Mouse (Mus musculus) CH12.LX (cell line): Measurements from ENCODE around the gene Psg20. TPM values are rescaled to one million over a fixed set of nuclear protein-coding genes. Genes with fewer than 3 reads are reported as not detected.
"Not testable (repeated sequence)": the region's sequence is repeated elsewhere in the genome, so short reads cannot be mapped to it uniquely, and the experiment has no call there.

Source experiments
- DNase-seq: peaks from one replicate; pipeline ENCODE4 v3.0.0-alpha.2; 2013; ENCODE audit errors: extremely low read depth
- H3K27ac ChIP-seq: 2 replicates; pipeline ENCODE4 v1.5.1; 2012; ENCODE audit warnings: low read depth, mild to moderate bottlenecking, control low read depth, moderate library complexity; ENCODE audit not compliant: insufficient read depth
- H3K27me3 ChIP-seq: replicated peaks from 2 replicates; pipeline ENCODE3; 2012; ENCODE audit warnings: inconsistent platforms
- H3K36me3 ChIP-seq, 2 experiments: replicated peaks in 1 of 2; 2 replicates each; pipeline versions ENCODE3 to v1.6.1; 2012; ENCODE audit warnings: inconsistent platforms in 1 of 2, low read length in 1 of 2, mild to moderate bottlenecking in 1 of 2, mixed read lengths in 1 of 2, moderate library complexity in 1 of 2; ENCODE audit not compliant: control insufficient read depth in 1 of 2, insufficient read depth in 1 of 2
- H3K4me1 ChIP-seq, 2 experiments: 2 replicates each; pipeline ENCODE4 v1.6.1; 2012; ENCODE audit warnings: inconsistent platforms in 1 of 2, moderate library complexity in 1 of 2; ENCODE audit not compliant: insufficient read depth in 2 of 2, control insufficient read depth in 1 of 2
- H3K4me2 ChIP-seq: 2 replicates; pipeline ENCODE4 v1.6.1; 2012; ENCODE audit warnings: low read depth, mild to moderate bottlenecking, control low read depth; ENCODE audit not compliant: poor library complexity, insufficient read depth, severe bottlenecking
- H3K4me3 ChIP-seq, 3 experiments: fragments of 150-350 bp in 1 of 3; sonication (generic) in 1 of 3; replicated peaks in 1 of 3; 2 replicates each; pipeline versions ENCODE3 to v1.5.1; 2011 to 2012; ENCODE audit warnings: low read depth in 2 of 3, low read length in 2 of 3, mild to moderate bottlenecking in 2 of 3, moderate library complexity in 2 of 3, control low read depth in 1 of 3, improper control_type of control experiment in 1 of 3, inconsistent platforms in 1 of 3, mixed read lengths in 1 of 3; ENCODE audit not compliant: poor library complexity in 1 of 3
- H3K79me2 ChIP-seq: replicated peaks from 2 replicates; pipeline ENCODE4 v1.6.1; 2012; ENCODE audit warnings: mild to moderate bottlenecking, moderate library complexity; ENCODE audit not compliant: control insufficient read depth, poor library complexity, insufficient read depth, severe bottlenecking; ENCODE audit errors: extremely low read depth
- H3K9ac ChIP-seq: 2 replicates; pipeline ENCODE4 v1.6.1; 2012; ENCODE audit warnings: low read depth, mild to moderate bottlenecking, control low read depth, moderate library complexity; ENCODE audit not compliant: insufficient read depth
- H3K9me3 ChIP-seq: replicated peaks from 2 replicates; pipeline ENCODE3; 2012; ENCODE audit warnings: low read length, inconsistent platforms, mixed read lengths
- CTCF ChIP-seq, 2 experiments: IDR thresholded peaks in 1 of 2; conservative IDR thresholded peaks in 1 of 2; 2 replicates each; pipeline ENCODE4 v1.5.1; 2011 to 2012; ENCODE audit warnings: low read depth in 2 of 2, low read length in 2 of 2, improper control_type of control experiment in 1 of 2, inconsistent platforms in 1 of 2, mild to moderate bottlenecking in 1 of 2, moderate library complexity in 1 of 2
- ETS1 ChIP-seq: conservative IDR thresholded peaks from 2 replicates; pipeline ENCODE4 v1.6.1; 2012; ENCODE audit warnings: low read depth, mild to moderate bottlenecking, inconsistent platforms, low read length, improper control_type of control experiment, moderate library complexity
- HCFC1 ChIP-seq: IDR thresholded peaks from 2 replicates; pipeline ENCODE4 v1.6.1; 2012; ENCODE audit warnings: low read depth, mild to moderate bottlenecking, inconsistent platforms, low read length, improper control_type of control experiment
- IRF4 ChIP-seq: IDR thresholded peaks from 2 replicates; pipeline ENCODE4 v1.6.1; 2014; ENCODE audit warnings: low read depth, mild to moderate bottlenecking, inconsistent platforms, low read length, improper control_type of control experiment
- JUN ChIP-seq: IDR thresholded peaks from 2 replicates; pipeline ENCODE4 v1.6.1; 2011; ENCODE audit warnings: low read depth, mild to moderate bottlenecking, low read length, improper control_type of control experiment, moderate library complexity; ENCODE audit not compliant: insufficient read depth
- JUND ChIP-seq: conservative IDR thresholded peaks from 2 replicates; pipeline ENCODE4 v1.6.1; 2011; ENCODE audit warnings: low read depth, low read length, improper control_type of control experiment
- KAT2A ChIP-seq: IDR thresholded peaks from 2 replicates; pipeline ENCODE4 v1.6.1; 2012; ENCODE audit warnings: low read length, improper control_type of control experiment, inconsistent platforms; ENCODE audit not compliant: insufficient replicate concordance
- MAFK ChIP-seq: IDR thresholded peaks from 2 replicates; pipeline ENCODE4 v1.6.1; 2011; ENCODE audit warnings: low read length, improper control_type of control experiment; ENCODE audit not compliant: insufficient replicate concordance
- MAX ChIP-seq: IDR thresholded peaks from 2 replicates; pipeline ENCODE4 v1.6.1; 2011; ENCODE audit warnings: low read length, improper control_type of control experiment
- MAZ ChIP-seq: IDR thresholded peaks from 2 replicates; pipeline ENCODE4 v1.6.1; 2012; ENCODE audit warnings: low read depth, mild to moderate bottlenecking, inconsistent platforms, low read length, improper control_type of control experiment, moderate library complexity
- MYC ChIP-seq: IDR thresholded peaks from 2 replicates; pipeline ENCODE4 v1.6.1; 2011; ENCODE audit warnings: low read depth, mild to moderate bottlenecking, improper control_type of control experiment, low read length
- NRF1 ChIP-seq: IDR thresholded peaks from 2 replicates; pipeline ENCODE4 v1.6.1; 2014; ENCODE audit warnings: low read depth, mild to moderate bottlenecking, inconsistent platforms, low read length, improper control_type of control experiment, moderate library complexity
- POLR2A ChIP-seq: IDR thresholded peaks from 2 replicates; pipeline ENCODE4 v1.6.1; 2011; ENCODE audit warnings: low read depth, mild to moderate bottlenecking, improper control_type of control experiment, low read length
- SIN3A ChIP-seq: IDR thresholded peaks from 2 replicates; pipeline ENCODE4 v1.6.1; 2012; ENCODE audit warnings: low read length, improper control_type of control experiment, inconsistent platforms
- TCF12 ChIP-seq: IDR thresholded peaks from 2 replicates; pipeline ENCODE4 v1.6.1; 2014; ENCODE audit warnings: low read depth, mild to moderate bottlenecking, inconsistent platforms, low read length, improper control_type of control experiment
- dilution Hi-C: fragments of 300-500 bp; cut with MboI; formaldehyde crosslinking; loops from 2 replicates; pipeline ENCODE4 v1.14.3; 2020; ENCODE audit warnings: low sequenced_read_pairs; ENCODE audit not compliant: extremely low pct_unique_long_range_greater_than_20kb, extremely low pct_ligation_motif_present
- in situ Hi-C: fragments of 300-500 bp; cut with MboI; formaldehyde crosslinking; loops from 3 replicates; pipeline ENCODE4 v1.14.3; 2019; ENCODE audit warnings: low sequenced_read_pairs, low pct_ligation_motif_present, low pct_unique_long_range_greater_than_20kb, mixed read lengths
- polyA plus RNA-seq: library from polyadenylated mRNA; unstranded; fragments of >175 nt; gene quantifications from 2 replicates; pipeline ENCODE4 v1.2.1, GENCODE M21; 2012; ENCODE audit warnings: low read depth; ENCODE audit not compliant: insufficient read length
- total RNA-seq, 2 experiments: library from RNA; depleted of rRNA; stranded (reverse); fragments of 300-350 nt in 1 of 2; fragments of >200 nt in 1 of 2; gene quantifications; 2 replicates each; pipeline ENCODE4 v1.2.3; 2012 to 2014

Gene Psg20
- total and polyA plus RNA-seq, 3 experiments, result not detected

DNA sequence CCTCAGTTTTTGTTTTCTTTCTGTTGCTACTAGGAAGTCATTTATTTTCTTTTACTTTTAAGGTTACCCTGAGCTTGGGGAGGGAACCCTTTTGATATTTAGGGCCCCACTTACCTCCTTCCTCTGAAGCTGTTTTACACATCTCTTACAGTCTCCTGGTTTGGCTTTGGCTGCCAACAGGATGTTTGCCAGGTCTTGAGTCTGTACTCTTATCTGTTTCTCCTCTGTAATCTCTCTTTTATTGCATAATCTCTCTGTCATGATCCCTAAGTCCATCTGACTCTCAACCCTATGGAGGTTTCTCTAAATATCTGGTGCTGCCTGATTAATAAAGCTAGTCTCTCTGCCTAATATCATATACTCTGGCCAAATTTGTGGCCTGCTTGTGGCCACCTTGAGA lies 47.1 kb upstream of the Psg20 start:
- H3K9me3 ChIP-seq, result no peaks in the 10 kb centered on the region
- dilution Hi-C loops, result no loop called here
- no peak overlapping the region for H3K4me2 ChIP-seq
- H3K4me1 ChIP-seq, result no peaks in the 10 kb centered on the region
- no peak overlapping the region for H3K9ac ChIP-seq
- no peaks in the 10 kb centered on the region for H3K36me3 ChIP-seq
- TF ChIP-seq MAZ, result no peak
- no peak for TF ChIP-seq HCFC1
- TF ChIP-seq IRF4, result no peak
- no peak for TF ChIP-seq TCF12
- TF ChIP-seq MYC, result no peak
- no peak for TF ChIP-seq JUN
- no peak for TF ChIP-seq CTCF (conservative IDR thresholded peaks at IDR 0.05 in 1 of 2, IDR thresholded peaks at IDR 0.05 in 1 of 2; ENCODE audit: low read depth in 2 of 2, low read length in 2 of 2)
- TF ChIP-seq POLR2A, result no peak
- no peak for TF ChIP-seq SIN3A
- no peak for TF ChIP-seq MAFK
- TF ChIP-seq MAX, result no peak
- no peak for TF ChIP-seq NRF1
- TF ChIP-seq, all 38 proteins: peak for 0
- Histone ChIP-seq H3K27me3 (peaks cover 46% of the 10 kb centered on the region), H3K27ac (no peak overlapping the region), H3K4me3 (no peak overlapping the region), H3K79me2 (no peaks in the 10 kb centered on the region)
- no peak for DNase-seq
- in situ Hi-C loops, result no loop called here

- Histone ChIP-seq H3K4me3 (no peak overlapping the region), H3K9me3 (no peaks in the 10 kb centered on the region), H3K27ac (no peak overlapping the region), H3K79me2 (no peaks in the 10 kb centered on the region), H3K27me3 (peaks cover 51% of the 10 kb centered on the region), H3K4me1 (no peaks in the 10 kb centered on the region)
- in situ Hi-C loops (no loop called here), dilution Hi-C loops (no loop called here)
- DNase-seq, result no peak
- no peak for TF ChIP-seq JUND
- TF ChIP-seq KAT2A, result no peak
- TF ChIP-seq NRF1, result no peak
- no peak for TF ChIP-seq ETS1
- TF ChIP-seq, all 38 proteins: peak for 0
- Histone ChIP-seq H3K36me3 (no peaks in the 10 kb centered on the region), H3K9ac (no peak overlapping the region), H3K4me2 (no peak overlapping the region)
These were observed 42.4 kb upstream of the Psg20 start for GRCm38 (mm10) chr7:18728391-18728790.

DNA sequence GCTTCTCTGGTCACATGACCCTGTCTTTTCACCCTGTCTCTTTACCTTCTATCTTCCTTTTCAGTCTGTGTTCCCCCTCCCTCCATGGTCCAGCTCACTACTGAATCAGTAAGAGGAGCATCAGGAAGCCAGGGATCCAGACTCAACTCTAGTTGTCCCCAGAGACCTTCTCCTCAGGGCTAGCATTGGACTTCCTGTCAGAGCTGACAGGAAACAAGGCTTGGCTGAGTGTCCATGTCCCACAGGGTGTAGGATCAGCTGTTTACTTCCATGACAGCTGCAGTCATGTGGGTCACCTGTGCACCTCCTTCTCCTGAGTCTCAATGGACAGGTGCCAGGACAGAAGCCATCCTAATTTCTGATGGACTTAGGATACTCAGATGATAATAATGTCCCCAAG lies 39.9 kb upstream of the Psg20 start:
- H3K4me2 ChIP-seq, H3K27ac ChIP-seq, dilution Hi-C loops, H3K4me3 ChIP-seq, H3K36me3 ChIP-seq, H3K9me3 ChIP-seq, H3K79me2 ChIP-seq, H3K4me1 ChIP-seq, H3K9ac ChIP-seq, DNase-seq, in situ Hi-C loops: not testable (repeated sequence)
- peaks cover 41% of the 10 kb centered on the region for H3K27me3 ChIP-seq
